11 mouse cellular contexts compared by ENCODE assay signal in the genomic region with DNA sequence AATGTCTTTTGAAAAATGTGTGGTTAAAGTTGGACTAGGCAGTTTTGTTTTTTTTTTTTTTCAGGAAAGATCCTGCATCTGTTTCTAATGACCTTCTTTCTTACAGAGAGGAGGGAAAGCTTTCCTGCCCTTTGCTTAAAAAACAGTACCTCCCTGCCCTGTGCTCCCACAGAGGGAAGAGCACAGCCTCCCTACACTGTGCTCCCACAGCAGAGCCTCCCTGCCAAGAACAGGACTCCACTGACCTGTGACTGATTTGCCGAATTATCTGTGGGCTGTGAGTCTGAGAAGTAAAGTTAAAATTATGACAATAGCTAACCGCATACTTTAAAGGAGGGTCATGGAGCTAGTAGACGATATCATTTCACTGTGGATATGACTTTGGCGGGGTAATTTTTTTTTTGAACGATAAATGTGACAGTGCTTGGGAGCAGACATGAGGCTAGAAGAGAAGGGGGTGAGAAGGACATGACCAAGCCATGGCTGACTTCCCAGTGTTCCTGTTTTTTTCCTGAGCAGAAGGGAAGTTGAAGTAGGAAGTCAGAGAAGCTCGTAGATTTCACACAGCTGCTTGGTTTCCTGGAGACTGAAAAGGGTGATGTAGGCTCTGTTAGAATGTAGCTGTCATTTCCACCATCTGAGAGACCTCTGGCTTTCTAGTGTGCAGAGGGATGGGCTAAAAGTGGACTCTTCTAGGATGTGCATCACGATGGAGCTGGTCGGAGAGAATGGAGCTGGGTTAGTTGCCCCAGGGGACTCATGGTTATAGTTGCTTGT.
DNase-seq lines count a peak whose midpoint lies in the region; ATAC-seq lines count a peak whose summit lies in the region.
"Had no signal": no experiment of that assay in that cellular context is flagged by ENCODE, and none has a peak within 500 bp of the region (broad histone marks: within the 10 kb centered on the region; RNA-seq: fewer than 3 reads in every experiment).

No protein-coding gene starts in this region.

- no peak overlapping the region for H3K4me3 ChIP-seq in lung, embryonic 16.5 days (ENCODE audit: low read length)
- no peak overlapping the region for H3K4me3 ChIP-seq in heart, embryonic 15.5 days
- H3K4me3 ChIP-seq in forebrain, embryonic 12.5 days (replicated peaks) = no peak overlapping the region
- H3K4me3 ChIP-seq: neural tube, embryonic 13.5 days had no signal

- H3K9me3 ChIP-seq in lung, embryonic 16.5 days (ENCODE audit: control insufficient read depth, low read length) = no peaks in the 10 kb centered on the region
- H3K9me3 ChIP-seq in heart, embryonic 15.5 days (replicated peaks) = no peaks in the 10 kb centered on the region
- no peaks in the 10 kb centered on the region for H3K9me3 ChIP-seq in forebrain, embryonic 12.5 days
- H3K9me3 ChIP-seq: neural tube, embryonic 13.5 days had no signal

- DNase-seq in lung, adult 18-20 months = no peak
- DNase-seq in kidney, adult 9 months = peak; percentile 18
- peak; percentile 10 for DNase-seq in skeletal muscle tissue, adult 2 months (ENCODE audit: low read depth, low spot score)
- no peak for DNase-seq in adrenal gland, adult 2 months

- no peaks in the 10 kb centered on the region for H3K27me3 ChIP-seq in lung, embryonic 16.5 days (ENCODE audit: control insufficient read depth, insufficient read depth, low read depth, low read length)
- H3K27me3 ChIP-seq in heart, embryonic 15.5 days = no peaks in the 10 kb centered on the region
- no peaks in the 10 kb centered on the region for H3K27me3 ChIP-seq in forebrain, embryonic 12.5 days
- H3K27me3 ChIP-seq: neural tube, embryonic 13.5 days had no signal

- 40% methylated on average over 8 of the region's 8 CpGs for WGBS in lung, embryonic 16.5 days
- WGBS in heart, embryonic 15.5 days = 58% methylated on average over 8 of the region's 8 CpGs
- 80% methylated on average over 8 of the region's 8 CpGs for WGBS in forebrain, embryonic 12.5 days

- peak overlapping the region; percentile 43 for H3K27ac ChIP-seq in lung, embryonic 16.5 days (ENCODE audit: low read length)
- H3K27ac ChIP-seq in heart, embryonic 15.5 days = peak overlapping the region; percentile 28; the same call in 1 of the 2 replicates
- no peak overlapping the region for H3K27ac ChIP-seq in forebrain, embryonic 12.5 days
- H3K27ac ChIP-seq: neural tube, embryonic 13.5 days had no signal

- peak overlapping the region; percentile 25 for H3K4me2 ChIP-seq in lung, embryonic 16.5 days (ENCODE audit: low read depth, low read length)
- H3K4me2 ChIP-seq in heart, embryonic 15.5 days = no peak overlapping the region
- no peak overlapping the region for H3K4me2 ChIP-seq in forebrain, embryonic 12.5 days
- H3K4me2 ChIP-seq: liver, embryonic 11.5 days; midbrain, embryonic 11.5 days; neural tube, embryonic 13.5 days had no signal

- 0 out of 2 replicates have a peak overlapping the region, but pooled peaks have one; percentile 24 for H3K9ac ChIP-seq in lung, embryonic 16.5 days (ENCODE audit: low read length)
- H3K9ac ChIP-seq in heart, embryonic 15.5 days = no peak overlapping the region
- H3K9ac ChIP-seq in forebrain, embryonic 12.5 days = no peak overlapping the region
- H3K9ac ChIP-seq: neural tube, embryonic 13.5 days had no signal

- ATAC-seq in lung, embryonic 16.5 days (ENCODE audit: low read depth) = peak; percentile 79
- ATAC-seq in heart, embryonic 15.5 days (replicated peaks; ENCODE audit: insufficient number of reproducible peaks, insufficient read depth, low FRiP score, low read depth) = 0 out of 2 replicates have a peak, but pooled peaks have one; percentile 27
- ATAC-seq in forebrain, embryonic 12.5 days (ENCODE audit: low FRiP score) = no peak
- ATAC-seq: forebrain, embryonic 16.5 days had no signal

- no peaks in the 10 kb centered on the region for H3K36me3 ChIP-seq in lung, embryonic 16.5 days (ENCODE audit: control insufficient read depth, insufficient read depth, low read length)
- no peaks in the 10 kb centered on the region for H3K36me3 ChIP-seq in heart, embryonic 15.5 days
- no peaks in the 10 kb centered on the region for H3K36me3 ChIP-seq in forebrain, embryonic 12.5 days (replicated peaks)
- H3K36me3 ChIP-seq: neural tube, embryonic 13.5 days had no signal

- H3K4me1 ChIP-seq in lung, embryonic 16.5 days (replicated peaks; ENCODE audit: control insufficient read depth, insufficient read depth, low read length) = peaks cover 3% of the 10 kb centered on the region; the same call in 1 of the 2 replicates
- no peaks in the 10 kb centered on the region for H3K4me1 ChIP-seq in heart, embryonic 15.5 days (replicated peaks)
- no peaks in the 10 kb centered on the region for H3K4me1 ChIP-seq in forebrain, embryonic 12.5 days
- H3K4me1 ChIP-seq: neural tube, embryonic 13.5 days had no signal

Comparison
In these comparisons a context has a peak if more than half of its experiments do, and no peak if none do; other contexts are left out.
1. DNase-seq: peak in kidney, adult 9 months (single experiment) and skeletal muscle tissue, adult 2 months (single experiment); none in lung, adult 18-20 months (0 of 2) and adrenal gland, adult 2 months (single experiment).